Mouse (Mus musculus) hindlimb bud, embryonic 11.5 days (tissue): ENCODE results near the gene Cacna1g.

Experiments
- DNase-seq: peaks from one replicate; pipeline ENCODE4 v3.0.0-alpha.2; 2012; ENCODE audit warnings: low read depth, low spot score; ENCODE audit errors: extremely low spot score

The Cacna1g gene

DNA sequence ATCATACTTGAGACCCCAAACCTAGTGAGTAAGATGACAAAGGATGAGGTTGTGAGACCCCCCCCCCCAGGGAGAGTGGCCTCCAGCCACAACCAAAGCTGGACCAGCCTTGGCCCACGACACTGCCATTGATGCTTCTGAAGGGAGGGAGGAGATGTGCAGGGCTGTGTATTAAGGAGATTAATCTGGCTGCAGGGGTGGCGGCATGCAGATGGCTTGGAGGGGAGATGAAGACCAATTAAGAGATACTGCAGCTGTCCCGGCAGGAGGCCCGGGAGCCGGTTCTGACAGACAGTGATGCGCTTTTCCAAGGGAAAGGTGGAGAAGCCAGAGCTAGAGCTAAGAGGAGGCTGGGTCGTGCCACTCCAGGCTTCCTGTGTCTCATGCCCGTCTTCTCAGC lies 24.8 kb downstream of the Cacna1g start:
- DNase-seq = no peak

DNA sequence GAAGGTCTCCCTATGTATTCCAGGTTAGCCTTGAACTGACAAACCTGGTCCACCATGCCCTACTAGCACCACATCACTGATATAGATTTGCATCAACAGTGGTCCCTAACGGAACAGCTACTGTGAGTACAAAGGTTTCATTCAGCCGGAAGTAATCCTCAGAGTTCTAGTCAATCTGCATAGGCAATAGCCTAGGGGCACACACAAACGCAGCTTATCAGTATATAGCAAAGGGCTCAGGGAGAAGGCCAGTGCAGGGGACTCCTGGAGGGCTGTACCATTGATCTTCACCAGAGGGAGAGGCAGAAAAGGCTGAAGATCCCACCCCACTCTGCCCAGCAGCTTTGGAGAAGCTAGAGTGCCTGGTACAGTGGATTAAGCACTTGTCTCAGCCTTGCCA lies 27.0 kb downstream of the Cacna1g start:
- no peak for DNase-seq

DNA sequence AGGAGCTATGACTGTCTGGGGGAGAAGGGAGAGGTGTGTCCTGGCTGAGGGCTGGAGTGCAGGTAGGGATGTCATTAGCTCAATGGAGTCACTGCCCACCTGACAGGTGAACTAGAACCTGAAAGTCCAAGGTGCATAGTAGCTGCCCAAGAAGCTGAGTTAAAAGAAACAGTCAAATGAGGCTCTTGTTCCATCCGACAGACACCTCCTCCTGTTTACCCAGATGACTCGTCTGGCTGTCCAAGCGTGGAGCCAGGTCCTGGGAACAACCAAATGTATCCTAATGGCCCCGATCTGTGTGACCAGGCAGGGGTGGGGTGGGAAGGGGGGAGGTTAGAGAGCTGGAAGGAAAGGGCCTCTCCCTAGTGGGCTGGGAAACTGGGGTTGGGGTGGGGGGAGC lies 28.7 kb downstream of the Cacna1g start:
- no peak for DNase-seq

DNA sequence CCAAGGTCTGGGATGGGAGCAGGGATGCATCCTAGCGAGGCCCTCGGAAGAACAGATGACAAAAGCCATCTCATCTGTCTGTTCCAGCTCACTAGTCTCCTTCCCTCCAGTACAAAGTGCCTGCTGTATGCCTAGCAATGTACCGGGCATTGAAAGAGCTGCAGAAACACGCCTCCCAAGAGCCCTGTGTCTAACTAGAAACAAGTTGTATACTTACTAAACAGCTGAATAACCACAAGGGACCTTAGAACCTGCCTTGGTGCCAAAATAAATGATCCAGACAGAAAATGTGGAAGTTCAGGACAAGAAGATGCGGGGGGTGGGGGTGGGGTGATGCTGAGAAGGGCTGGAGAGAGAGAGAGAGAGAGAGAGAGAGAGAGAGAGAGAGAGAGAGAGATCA lies 29.2 kb downstream of the Cacna1g start:
- no peak for DNase-seq

DNA sequence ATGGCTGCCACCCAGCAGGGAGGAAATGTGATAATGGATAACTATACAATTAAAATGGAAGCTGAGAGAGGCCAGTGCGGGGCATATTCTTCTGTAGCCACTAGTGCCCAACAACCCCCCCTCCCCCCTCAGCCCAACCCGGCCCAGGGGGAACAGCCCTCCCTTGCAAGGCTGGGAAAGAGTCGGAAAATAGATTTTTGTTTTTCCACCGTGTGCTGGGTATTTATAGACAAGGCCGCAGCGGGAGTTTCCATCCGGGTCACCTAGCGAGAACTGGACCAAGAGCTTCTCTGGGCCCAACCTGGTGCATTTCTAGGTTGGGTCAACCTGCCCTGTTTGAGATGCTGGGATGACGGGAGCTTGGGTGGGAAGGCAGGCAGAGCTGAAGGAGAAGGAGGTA lies 32.2 kb downstream of the Cacna1g start:
- no peak for DNase-seq

DNA sequence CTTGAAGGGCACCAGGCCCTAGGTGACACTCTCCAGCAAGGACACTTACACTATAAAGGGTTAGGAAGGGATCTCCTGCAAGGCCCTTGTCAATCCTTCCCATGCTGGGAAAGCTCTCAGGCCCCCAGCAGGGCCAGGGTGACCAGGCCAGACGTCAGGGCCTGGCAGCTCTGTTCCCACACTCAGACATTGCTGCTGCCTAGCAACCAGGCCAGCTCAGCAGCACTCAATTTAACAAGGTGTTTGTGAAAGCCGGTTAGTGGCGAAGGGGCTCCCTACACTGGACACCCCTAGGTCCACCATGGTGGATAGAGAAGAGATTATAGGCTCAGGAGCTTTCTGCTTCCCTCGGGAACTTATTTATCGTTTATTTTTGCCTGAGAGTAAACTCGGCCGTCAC lies 32.9 kb downstream of the Cacna1g start:
- no peak for DNase-seq

DNA sequence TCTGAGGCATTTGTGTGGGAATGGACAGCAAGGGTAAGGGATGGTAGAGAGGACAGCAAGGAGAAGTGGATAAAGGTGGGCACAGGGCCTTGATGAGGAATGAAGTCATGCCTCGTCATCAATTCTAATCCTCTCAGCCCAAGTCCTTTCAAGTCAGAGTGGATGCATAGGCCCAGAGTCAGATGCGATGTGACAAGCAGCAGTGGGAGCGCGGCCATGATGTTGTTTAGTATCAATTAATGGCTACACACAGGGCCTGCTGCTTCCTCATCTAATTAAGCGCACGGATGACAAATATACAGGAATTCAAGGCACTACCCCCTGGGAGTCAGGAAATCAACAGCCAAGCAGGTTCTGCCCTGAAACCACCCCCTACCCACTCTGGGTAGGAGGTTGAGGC lies 33.6 kb downstream of the Cacna1g start:
- no peak for DNase-seq

DNA sequence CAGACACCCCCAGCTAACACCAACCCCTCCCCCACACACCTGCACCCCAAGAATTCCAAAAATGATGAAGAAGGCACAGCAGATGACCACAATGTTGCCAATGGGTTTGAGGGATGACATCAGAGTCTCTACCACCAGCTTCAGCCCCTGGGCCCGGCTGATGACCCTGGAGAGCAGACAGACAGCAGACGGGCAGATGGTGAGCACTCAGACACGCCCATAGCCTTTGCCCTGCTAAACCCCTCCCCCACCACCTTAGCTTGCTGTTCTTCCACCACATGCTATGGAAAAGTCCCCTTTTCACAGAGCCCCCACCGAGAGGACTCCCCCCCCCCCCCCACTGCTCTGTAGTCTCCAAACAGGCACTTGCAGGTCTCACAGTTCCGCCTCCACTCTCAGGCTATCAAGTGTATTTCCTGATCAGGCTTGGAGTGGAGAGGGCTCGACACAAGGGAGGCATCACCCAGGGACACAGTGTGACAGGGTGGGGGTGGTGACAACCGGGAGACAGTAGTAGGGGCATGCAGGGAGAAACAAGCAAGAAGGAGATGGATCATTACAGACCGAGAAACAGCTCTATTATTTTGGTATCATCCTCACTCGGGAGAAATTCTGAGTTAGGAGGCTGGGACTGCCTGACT lies 44.9 kb downstream of the Cacna1g start:
- no peak for DNase-seq

DNA sequence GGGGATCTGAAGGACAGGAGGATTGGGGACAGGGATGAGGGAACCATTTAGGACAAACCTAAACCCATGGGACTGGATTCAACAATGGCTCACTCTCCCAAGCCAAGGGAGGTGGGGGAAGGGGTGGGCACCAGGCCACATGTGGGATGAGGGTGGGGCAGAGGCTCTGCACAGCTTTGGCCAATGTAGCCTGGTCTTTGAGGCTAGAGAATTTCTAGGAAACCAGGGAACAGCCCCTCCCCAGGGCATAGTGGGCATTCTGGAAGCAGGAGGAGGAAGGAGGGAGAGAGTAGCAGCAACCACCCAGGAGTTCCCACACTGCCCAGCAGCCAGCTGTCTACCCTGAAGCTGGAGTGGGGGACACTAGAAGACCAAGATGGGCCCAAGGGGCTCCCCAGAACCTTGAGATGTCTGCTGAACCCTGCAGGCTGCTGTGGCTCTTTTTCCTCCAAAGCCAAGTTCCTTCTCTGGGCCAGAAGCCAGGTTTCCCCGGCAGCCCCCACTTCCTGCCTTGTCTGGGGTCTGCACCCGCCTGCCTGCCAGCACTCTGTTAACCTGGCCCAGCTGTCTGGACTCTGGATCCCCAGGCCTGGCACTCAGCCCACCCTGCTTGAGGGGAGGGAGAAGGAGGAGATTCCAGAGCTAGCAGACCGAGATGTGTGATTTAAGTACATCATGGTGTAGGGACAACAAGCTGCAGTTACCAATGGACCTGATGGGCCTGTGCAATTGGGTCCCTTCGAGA lies 45.7 kb downstream of the Cacna1g start:
- no peak for DNase-seq

DNA sequence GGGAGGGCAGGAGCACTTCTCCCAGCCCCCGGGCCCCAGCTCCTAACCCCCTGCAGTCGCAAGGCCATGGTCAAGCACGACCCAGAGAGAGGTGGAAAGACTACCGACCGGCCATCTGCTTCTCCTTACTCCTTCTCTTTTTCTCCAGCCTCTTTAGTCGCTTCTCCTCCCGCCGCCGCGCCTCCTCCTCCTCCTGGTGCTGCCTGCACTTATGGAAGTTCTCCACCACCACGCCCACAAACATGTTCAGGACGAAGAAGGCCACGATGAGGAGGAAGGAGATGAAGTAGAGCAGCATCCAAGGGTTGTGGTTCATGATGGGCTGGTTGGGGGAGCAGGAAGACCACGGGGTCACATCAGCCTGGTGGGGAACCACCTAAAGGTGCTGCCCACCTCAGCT lies 48.3 kb downstream of the Cacna1g start:
- no peak for DNase-seq

DNA sequence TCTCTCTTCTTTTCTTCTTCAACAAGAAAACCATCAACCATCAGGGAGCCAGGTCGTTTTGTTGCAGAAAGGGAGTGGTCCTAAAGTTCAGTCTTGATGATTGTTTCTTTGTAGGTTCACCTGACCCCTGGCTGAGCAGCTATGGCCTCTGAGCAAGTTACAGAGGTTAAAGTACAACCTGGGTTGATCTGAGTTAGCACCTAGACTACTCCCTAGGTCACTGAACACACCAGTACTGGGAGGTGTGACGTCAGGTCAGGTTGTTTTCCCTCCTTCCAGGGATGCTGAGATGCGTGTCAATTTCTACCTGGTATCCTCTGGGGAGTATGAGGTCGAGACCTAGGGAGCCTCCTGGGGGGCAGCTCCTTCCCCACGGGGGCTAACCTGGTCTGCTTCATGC lies 48.8 kb downstream of the Cacna1g start:
- no peak for DNase-seq

DNA sequence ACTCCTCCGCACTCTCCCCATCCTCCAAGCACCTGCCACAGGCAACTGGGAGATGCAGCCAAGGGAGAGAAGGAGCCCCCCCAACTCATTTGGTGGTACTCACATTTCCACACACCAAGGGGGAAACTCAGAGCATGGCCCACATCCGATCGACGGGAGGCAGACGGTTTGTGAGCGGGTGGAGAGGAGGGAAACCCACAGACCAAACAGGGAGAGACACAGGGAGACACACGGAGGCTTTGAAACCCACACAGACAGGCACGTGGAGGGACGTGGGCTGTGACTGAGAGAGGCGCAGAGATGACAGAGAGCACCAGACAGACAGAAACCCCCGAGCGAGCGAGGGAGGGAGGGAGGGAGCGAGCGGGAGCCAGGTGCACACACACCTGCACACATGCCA lies 49.6 kb downstream of the Cacna1g start:
- DNase-seq = no peak

DNA sequence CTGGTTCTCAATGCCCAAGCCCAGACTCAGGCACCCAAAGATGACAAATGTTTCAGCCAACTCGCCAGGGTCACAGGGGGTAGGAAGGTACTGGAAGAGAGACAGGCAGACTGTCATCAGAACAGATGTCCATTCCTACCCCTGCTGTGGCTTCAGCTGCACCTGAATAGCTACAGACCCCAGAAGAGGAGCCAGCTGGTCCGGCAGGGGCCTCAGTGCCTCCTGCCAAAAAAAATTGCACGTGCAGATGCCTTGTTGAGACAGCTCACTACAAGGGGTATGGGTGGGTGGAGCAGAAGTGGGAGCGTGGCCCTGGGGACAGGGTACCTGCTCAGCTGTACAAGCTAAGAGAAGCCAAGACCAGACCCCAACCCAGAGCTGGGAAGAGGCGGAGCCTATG lies 50.1 kb downstream of the Cacna1g start:
- DNase-seq = no peak

DNA sequence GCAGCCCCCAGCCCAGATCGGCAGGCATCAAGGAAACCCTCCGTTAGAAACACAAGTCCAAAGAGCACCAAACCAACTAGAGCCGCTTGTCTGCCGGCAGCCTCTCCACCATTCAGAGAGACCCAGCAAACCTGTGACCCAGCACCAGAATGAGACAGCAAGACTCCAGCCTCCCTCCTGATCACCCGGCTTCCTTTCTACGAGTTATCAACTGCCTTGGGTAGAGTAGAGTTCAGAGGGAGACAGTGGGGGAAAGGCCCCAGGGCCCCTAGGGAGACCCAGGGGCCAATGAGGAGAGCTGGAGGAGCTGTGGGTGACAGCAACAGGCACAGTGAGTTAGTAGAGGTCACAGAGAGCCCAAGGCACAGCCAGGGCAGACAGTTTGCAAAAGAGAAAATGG lies 53.0 kb downstream of the Cacna1g start:
- DNase-seq = no peak

DNA sequence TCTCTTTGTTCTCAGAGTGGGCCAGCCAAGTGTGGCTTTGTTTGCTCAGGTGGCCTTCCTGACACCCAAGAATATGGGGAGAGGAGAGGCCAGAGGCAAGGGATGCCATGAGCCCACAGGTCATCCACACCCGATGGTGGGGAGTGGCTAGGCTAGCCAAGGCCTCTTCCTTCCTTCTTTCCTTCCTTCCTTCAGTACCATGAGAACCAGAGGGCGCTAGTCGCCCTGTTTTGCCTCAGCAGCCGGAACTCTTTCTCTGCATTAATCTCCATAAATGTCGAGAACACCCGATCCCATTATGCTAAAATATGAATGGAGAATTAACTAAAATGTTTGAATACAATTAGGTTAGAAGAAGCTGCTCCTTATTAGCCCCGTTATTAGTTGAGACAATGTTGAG lies 53.7 kb downstream of the Cacna1g start:
- DNase-seq = no peak

DNA sequence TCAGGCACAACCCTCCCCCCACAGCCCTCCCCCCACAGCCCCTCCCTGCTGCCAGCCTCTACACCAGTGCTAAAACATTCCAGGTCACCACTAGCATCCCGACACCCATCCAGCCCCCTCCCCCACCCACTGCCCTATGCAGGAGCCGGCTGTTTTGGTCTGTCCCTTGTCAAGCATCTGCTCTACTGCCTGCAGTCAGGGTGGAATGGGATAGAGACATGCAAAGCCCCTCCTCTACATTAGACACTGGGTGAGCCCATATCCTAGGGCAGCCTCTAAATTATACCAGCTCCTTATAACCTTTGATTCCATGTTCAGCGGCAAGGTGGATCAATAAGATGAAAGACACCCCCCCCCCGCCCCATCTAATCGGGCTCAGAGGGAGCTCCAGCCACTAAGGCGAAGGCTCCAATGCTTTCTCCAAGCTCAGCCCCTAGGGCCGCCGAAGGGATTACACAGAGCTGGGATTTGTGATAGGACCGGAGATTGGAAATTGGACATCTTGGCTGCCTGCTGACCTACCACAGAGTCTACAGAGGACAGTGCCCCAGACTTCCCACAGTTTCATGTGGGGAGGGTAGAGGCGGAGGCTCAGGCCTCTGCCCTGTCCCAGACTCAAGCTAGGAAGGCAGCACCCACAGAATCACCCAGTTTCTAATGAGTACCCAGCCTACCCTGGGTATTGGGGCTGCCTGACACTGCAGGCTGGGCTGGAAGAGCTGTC lies 54.8 kb downstream of the Cacna1g start:
- no peak for DNase-seq

DNA sequence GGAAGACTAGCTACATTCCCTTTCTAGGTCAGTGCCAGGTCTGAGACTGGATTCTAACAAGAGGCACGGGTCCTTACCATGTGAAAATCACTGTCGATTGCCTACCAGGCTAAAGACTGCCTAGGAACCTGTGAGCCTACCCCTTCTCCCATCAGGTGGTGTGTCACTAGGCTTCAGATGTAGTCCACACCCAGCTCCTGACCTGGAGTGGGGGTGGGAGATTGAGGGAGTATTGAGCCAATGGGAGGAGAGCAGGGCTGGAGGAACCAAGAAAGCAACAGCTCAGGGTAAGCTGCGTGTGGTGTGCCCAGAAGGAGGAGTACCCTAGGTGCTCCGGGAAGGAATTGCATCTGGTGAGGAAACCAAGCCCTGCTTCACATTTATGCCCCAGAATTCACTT lies 60.0 kb downstream of the Cacna1g start:
- DNase-seq = no peak

DNA sequence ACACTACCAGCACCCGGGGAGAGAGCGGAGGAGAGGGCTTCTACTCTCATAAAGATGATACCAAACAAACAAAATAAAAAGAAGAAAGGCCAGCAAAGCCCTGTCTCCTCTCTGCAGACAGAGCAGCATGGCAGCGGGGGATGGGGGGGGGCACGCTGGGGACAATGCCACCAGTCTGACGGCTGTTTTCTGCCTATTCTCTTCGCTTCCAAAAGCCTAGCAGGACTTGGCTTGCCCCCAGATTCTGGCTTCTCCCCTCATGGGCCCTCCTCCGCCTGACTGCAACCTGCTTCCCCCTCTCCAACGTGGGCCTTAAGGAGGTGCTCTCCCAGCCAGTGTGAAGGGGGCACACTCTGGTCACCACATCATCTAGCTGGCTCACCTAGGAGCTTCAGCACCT lies 60.5 kb downstream of the Cacna1g start:
- DNase-seq = no peak

DNA sequence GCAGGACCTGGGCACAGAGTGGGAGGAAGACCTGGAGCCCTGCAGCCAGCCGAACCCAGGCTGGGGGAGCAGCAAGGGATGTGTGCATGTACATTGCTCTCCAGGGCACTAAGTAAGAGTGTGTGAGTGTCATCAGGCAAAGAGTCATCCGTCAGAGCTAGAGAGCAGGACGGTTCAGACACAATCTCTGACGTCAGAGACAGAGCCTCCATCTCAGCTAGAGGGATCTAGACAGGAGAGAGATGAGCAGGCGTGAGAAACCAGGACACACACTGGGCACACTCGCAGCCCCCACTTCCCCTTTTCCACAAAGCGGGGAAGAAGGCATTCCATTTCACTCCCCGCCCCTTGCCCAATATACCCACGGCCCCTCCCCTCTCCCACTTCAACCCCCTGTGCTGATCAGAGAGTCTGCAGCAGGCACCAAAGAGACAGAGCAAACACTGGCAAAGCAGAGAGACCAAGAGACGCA lies 61.0 kb downstream of the Cacna1g start:
- no peak for DNase-seq

DNA sequence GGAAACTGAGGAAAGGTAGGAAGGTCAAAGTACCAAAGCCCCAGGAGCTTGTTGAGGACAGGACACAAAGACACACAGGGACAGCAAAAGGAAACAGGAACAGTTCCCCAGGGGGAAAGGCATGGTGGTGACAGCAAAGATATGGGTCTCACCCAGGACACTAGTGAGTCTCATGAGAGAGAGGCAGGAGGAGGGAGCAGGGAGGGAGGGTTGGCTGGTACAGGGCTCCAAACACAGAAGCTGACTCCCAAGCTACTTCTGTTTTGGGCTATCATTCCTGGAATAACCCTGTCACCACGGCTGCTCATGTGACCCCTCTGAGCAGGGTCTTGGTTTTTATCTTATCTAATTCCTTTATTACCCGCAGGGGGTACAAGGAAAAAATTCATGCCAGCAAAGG lies 61.4 kb downstream of the Cacna1g start:
- no peak for DNase-seq

DNA sequence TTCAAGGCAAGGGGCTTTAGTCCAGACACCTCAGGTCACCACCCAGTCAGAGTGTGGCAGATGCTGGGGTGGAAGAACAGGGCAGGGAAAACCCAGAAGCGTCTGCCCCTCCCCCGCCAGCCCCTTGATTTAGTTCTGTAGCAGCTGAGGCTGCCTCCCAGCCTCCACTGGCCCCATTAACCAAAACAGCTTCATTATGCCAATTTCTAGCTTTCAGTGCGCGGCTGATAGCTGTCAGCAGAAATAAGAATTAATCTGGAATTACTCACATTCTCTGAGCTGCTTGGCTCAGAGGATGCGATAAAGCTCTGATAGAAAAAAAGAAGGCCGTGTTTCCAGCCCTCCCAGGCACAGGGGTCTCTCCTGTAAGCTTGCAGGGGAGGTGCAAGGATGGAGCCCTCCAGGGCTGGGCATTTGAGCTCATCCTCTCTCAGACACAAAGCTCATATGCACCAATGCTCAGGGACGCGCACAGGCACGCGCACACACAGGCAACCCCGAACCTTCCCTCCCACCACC lies 66.1 kb downstream of the Cacna1g start:
- DNase-seq = no peak

DNA sequence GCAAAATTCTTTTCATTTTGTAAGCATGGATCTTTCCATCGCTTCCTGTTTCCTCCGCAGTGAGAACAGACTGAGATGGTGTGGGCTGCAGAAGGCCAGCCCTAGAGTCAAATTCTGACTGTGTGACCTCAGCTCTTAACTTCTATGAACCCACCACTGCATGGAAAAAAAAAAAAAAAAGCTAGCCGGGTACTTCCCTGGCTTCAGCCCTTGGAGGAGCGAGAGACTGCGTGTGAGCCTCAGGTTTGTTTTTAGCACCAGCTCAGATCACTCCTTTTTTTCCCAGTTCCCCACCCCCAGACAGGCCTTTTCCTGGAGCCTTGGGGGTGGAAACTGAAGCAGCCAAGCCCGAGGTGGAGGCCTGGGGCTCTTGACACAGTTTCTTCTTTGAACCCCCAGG lies 68.7 kb downstream of the Cacna1g start:
- no peak for DNase-seq
